Mouse (Mus musculus): ENCODE data around the gene Iqsec2. TPM values are rescaled to one million over a fixed set of nuclear protein-coding genes. Genes with fewer than 3 reads are reported as not detected.
"Not testable (repeated sequence)": the region's sequence is repeated elsewhere in the genome, so short reads cannot be mapped to it uniquely, and the experiment has no call there.

Gene Iqsec2
- total RNA-seq, 2 experiments from 2014 or later, result 19.3 to 25.3 TPM

- peak; percentile 76 for DNase-seq (ENCODE audit: low spot score)
Measured at GRCm38 (mm10) chrX:152178843-152179545, 34.9 kb downstream of the Iqsec2 start.

- DNase-seq (ENCODE audit: low spot score), result no peak
Measured at GRCm38 (mm10) chrX:152179670-152180656, 35.9 kb downstream of the Iqsec2 start.

- no peak for DNase-seq (ENCODE audit: low spot score)
Measured at GRCm38 (mm10) chrX:152187151-152187550, 43.1 kb downstream of the Iqsec2 start.

- DNase-seq (ENCODE audit: low spot score), result no peak
Measured at GRCm38 (mm10) chrX:152191266-152191665, 47.2 kb downstream of the Iqsec2 start.

GRCm38 (mm10) chrX:152197814-152198648 is 54.0 kb downstream of the Iqsec2 start:
- DNase-seq (ENCODE audit: low spot score), result no peak

- DNase-seq (ENCODE audit: low spot score), result no peak
Measured at GRCm38 (mm10) chrX:152201737-152202421, 57.8 kb downstream of the Iqsec2 start.

GRCm38 (mm10) chrX:152202422-152203103 is 58.5 kb downstream of the Iqsec2 start:
- DNase-seq (ENCODE audit: low spot score), result no peak

GRCm38 (mm10) chrX:152203247-152203646 is 59.2 kb downstream of the Iqsec2 start:
- DNase-seq (ENCODE audit: low spot score), result no peak

- no peak for DNase-seq (ENCODE audit: low spot score)
Measured at GRCm38 (mm10) chrX:152205486-152205885, 61.4 kb downstream of the Iqsec2 start.

- no peak for DNase-seq (ENCODE audit: low spot score)
Measured at GRCm38 (mm10) chrX:152214703-152215102, 70.6 kb downstream of the Iqsec2 start.

- no peak for DNase-seq (ENCODE audit: low spot score)
Measured at GRCm38 (mm10) chrX:152218529-152218928, 74.5 kb downstream of the Iqsec2 start.

GRCm38 (mm10) chrX:152221721-152222120 is 77.7 kb downstream of the Iqsec2 start:
- no peak for DNase-seq (ENCODE audit: low spot score)

- DNase-seq (ENCODE audit: low spot score), result no peak
Measured at GRCm38 (mm10) chrX:152222226-152222625, 78.2 kb downstream of the Iqsec2 start.

GRCm38 (mm10) chrX:152223313-152223712 is 79.2 kb downstream of the Iqsec2 start:
- no peak for DNase-seq (ENCODE audit: low spot score)

GRCm38 (mm10) chrX:152224280-152224679 is 80.2 kb downstream of the Iqsec2 start:
- DNase-seq (ENCODE audit: low spot score), result no peak

- DNase-seq (ENCODE audit: low spot score), result peak; percentile 93
Measured at GRCm38 (mm10) chrX:152232781-152233763, 89.0 kb downstream of the Iqsec2 start, which contains the start of gene Kdm5c. Kdm5c (plus strand) TSS chrX:152233020.

GRCm38 (mm10) chrX:152234125-152234524 is 90.1 kb downstream of the Iqsec2 start:
- no peak for DNase-seq (ENCODE audit: low spot score)

- DNase-seq (ENCODE audit: low spot score), result no peak
Measured at GRCm38 (mm10) chrX:152235758-152236157, 91.7 kb downstream of the Iqsec2 start.

- not testable (repeated sequence) for DNase-seq (ENCODE audit: low spot score)
Measured at GRCm38 (mm10) chrX:152243140-152243539, 99.1 kb downstream of the Iqsec2 start.

Data from gastrocnemius, adult 18-20 months (tissue).